Mouse (Mus musculus) induced T-regulatory cell, adult 2 months (primary cell): Measurements from ENCODE around the gene Sox18.
A peak's percentile ranks its signal among the peaks of the same experiment; 100 is the strongest.

ENCODE experiments used
- DNase-seq: peaks from one replicate; pipeline ENCODE4 v3.0.0-alpha.2; 2012; ENCODE audit warnings: low read depth

Gene Sox18

DNA sequence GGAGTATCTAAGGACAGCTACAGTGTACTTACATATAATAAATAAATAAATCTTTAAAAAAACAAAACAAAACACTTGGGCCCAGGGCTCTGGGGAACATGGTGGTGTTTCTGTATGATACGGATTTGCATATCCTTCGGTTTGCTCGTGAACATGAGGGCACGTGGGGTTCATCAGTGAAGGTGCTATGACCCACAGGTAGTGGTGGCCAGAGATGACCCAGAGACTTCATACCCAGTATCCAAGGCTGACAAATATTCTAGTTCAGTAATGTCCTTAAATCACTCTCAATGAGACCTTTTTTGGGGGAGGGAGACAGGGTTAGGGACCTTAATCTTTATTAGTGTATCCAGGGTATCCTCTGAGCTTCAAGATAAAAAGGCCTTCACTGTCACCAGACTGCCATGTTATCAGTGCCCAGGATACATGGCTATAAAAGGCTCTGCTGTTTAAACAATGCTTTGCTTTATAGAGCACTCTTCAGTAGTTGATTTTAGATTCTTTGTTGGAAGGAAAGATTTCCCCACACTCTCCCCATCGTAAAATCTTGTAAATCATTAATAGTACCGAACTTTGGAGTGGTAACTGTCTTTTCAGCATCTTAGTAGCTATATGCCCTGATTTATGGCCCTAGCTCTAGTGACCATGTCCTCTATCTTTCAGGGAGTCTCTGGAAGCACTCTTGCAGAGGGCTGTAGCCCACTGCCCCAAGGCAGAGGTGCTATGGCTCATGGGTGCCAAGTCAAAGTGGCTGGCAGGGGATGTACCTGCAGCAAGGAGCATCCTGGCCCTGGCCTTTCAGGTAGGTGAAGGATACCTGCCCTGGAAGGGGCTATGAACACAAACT is 24.6 kb downstream of the Sox18 start:
- DNase-seq, result no peak

DNA sequence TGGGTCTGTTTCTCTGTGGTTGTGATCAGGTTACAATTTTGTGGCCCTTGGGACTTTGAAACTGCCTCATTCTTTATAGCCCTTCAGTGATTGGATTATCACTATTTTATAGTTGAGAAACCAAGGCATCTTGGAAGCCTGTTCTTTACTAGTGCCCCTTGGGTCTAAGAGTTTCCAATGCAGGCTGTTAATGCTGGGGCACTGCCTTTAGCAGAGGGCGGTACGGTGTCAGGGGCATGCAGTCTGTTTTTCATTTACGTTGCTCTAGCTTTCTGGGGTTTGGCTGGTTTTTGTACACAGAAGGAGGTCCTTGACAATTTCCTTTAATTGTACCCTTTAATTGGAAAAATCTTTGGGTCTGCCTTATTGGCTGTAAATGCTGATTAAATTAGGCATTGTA is 25.8 kb downstream of the Sox18 start:
- no peak for DNase-seq

DNA sequence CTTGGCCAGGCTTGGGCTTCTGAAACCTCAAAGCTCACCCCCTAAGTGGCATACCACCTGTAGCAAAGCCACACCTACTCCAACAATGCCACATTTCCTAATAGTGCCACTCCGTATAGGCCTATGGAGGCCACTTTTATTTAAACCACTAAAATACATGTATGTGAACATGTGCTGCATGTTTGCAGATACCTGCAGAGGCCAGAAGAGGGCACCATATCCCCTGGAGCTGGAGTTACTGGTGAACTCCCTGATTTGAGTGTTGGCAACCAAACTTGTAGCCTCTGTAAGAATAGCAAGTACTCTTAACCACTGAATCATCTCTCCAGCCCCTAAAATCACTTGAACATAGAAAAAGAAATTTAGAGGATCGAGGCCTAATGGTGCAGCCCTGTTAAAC is 27.1 kb downstream of the Sox18 start:
- peak; percentile 67 for DNase-seq

DNA sequence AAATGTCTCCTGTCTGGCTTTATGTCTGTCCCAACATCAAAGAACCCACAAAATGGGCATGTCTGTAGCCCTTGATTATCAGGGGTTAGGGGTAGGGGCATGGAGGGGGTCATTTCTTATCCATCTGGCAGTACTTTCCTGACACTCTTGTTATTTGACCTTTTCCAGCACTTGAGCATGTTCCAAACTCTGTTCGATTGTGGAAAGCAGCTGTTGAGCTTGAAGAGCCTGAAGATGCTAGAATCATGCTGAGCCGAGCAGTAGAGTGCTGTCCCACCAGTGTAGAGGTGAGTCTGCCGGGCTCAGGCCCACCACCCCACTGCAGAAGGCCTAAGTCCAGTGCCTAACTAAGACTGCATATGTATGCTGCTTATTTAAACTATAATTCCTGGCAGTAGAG is 35.6 kb downstream of the Sox18 start:
- no peak for DNase-seq

DNA sequence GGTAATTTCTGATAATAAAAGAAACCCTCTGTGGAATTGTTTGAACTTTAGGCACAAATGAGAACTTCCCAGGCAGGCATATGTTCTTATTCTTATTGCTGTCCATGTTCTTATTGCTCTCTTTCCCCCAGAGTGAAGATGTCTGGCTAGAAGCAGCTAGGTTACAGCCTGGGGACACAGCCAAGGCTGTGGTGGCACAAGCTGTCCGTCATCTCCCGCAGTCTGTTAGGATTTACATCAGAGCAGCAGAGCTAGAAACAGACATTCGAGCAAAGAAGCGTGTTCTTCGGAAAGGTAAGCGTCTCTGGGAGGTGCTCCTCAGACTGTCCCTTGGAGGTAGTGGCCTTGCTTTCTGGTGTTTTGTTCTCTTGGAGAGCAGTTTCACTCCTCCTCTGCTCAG is 38.8 kb downstream of the Sox18 start:
- DNase-seq, result no peak

DNA sequence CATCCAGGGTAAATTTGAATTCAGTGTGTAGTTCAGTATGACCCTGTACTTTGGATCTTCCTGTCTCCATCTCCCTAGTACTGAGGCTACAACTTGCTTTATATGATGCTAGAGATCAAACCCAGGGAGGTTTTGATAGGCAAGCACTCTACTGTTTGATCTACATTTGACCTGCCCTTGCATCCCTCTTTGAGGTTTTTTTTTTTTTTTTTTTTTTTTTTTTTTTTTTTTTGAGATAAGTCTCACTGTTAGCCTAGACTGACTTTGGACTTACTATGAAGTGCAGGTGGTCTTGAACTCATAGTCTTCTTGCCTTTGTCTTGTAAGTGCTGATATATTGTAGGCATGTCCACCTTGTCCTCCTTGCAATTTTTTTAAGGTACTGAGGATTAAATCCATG is 43.0 kb downstream of the Sox18 start:
- no peak for DNase-seq

DNA sequence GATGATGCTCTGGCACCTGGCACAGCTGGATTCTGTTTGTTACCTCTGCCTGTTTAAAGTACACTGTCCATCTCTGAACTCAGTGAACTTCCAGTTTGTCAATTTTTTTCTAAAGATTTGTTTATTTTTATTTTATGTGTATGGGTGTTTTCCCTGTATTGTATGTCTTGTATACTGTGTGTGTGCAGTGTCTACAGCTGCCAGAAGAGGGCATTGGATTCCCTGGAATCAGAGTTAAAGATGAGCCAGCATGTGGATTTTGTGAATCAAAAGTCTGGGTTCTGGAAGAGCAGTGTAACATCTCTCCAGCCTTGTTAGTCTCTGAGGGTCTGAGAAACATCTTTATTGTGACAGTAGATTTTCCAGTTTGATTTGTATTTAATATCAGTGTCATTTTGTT is 48.0 kb downstream of the Sox18 start:
- peak; percentile 36 for DNase-seq
